Mouse (Mus musculus) left cerebral cortex, adult 11 months (tissue): ENCODE data around the gene Wwtr1.

Source experiments
- DNase-seq: peaks from one replicate; pipeline ENCODE4 v3.0.0; 2022; ENCODE audit warnings: low spot score

Wwtr1 gene

DNA sequence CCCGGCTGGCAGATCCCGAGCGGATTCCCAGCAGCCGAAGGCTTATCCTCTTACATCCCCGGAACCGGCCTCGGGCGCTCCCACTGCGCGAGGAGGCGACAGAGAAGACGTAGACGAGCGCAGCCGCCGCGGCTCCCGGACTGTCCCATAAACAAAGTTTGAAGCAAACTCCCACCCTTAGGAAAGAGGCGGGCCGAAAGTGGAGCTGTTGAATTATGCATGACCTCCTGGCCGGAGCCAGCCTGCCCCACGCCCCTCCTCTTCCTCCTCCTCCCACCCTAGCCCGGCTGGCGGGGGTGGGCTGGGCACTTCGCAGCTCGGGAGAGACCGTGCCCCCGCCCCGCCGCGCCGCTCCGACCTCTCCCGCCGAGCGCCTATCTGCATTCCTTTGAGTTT lies at the start of gene Wwtr1:
Gene Wwtr1 (minus strand): TSS at position 251 of the 396 bp plus-strand sequence.
- peak; percentile 28 for DNase-seq

GRCm38 (mm10) chr3:57619718-57620117 lies 44.0 kb upstream of the Wwtr1 start:
- DNase-seq: no peak

- no peak for DNase-seq
These were observed 39.9 kb upstream of the Wwtr1 start for GRCm38 (mm10) chr3:57615652-57616051.

- DNase-seq: no peak
These were observed 36.8 kb upstream of the Wwtr1 start for GRCm38 (mm10) chr3:57612430-57612997.

DNA sequence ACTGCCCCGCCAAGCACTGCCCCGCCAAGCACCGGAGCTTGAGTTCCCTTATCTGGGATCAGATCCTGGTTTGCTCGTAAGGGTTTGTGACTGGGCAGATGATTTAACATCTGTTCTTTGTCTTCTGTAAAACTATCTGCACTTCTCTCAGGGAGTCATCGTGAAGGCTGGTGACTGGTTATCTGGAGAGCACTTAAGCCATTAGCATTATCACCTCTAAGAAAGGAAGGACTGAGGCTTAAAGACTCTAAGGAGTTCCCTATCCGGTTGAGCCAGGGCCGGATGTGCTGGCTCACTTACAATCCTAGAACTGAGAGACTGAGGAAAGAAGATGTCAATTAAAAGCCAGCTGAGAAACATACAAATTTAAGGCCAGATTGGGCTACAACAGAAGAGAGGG lies 36.1 kb upstream of the Wwtr1 start:
- DNase-seq: no peak

DNA sequence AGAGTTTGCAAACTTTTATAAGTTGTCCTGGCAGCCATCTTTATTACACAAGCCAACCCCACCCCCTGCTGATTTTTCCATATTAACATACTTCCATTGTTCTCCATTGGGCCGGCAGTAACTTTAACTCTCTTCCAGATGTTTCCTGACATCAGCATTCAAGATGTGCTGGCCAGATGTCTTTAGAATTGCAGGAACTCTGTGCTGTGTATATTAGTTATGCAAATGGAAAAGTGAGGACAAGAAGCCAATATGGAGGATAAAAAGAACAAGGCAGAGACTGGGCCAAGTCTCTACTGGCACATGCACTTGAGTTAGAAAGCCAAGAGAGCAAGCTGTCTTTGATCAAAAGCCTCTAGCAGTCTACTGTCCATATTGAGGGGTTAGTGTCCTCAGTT lies 28.9 kb upstream of the Wwtr1 start:
- DNase-seq: no peak

- no peak for DNase-seq
These were observed 28.3 kb upstream of the Wwtr1 start for GRCm38 (mm10) chr3:57603891-57604617.

DNA sequence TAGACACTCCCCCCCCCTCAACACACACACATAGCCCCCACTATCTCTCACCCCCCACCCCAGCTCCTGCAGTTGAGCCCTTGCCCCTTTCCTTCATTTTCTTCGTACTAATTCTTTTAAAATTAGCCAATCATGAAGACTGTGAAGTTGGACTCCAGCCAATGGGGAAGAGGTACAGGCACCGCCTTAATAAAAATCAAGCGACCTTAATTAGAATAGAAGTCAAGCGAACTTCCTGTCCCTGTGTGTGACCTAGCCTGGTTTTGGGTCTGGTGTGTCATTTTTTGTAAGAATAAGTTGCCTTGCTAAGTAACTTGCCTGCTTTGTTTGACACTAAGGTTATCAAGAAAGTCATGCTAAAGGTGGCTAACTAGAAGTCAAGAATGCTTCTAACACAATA lies 26.9 kb upstream of the Wwtr1 start:
- no peak for DNase-seq

- DNase-seq: no peak
These were observed 20.9 kb upstream of the Wwtr1 start for GRCm38 (mm10) chr3:57596566-57596965.

DNA sequence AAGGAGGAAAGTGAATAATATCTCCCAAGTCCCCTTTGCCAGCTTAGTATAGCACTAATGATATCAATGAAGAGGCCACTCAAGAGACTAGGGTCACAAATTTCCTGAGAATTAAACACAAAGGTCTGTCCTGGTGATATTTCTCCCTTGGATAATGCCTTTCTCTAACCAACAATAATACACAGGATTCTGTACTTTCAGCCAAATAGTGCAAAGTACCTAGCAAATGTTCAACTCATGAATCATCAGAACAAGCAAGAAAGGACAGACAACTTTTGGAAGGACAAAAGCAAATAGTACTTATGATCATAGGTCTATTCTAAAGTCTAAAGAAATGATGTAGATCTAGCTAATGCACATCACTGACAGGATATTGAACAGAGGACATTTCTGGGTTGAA lies 19.8 kb upstream of the Wwtr1 start:
- no peak for DNase-seq

- no peak for DNase-seq
These were observed 10.3 kb upstream of the Wwtr1 start for GRCm38 (mm10) chr3:57585967-57586366.

GRCm38 (mm10) chr3:57583533-57583932 lies 7.8 kb upstream of the Wwtr1 start:
- no peak for DNase-seq

DNA sequence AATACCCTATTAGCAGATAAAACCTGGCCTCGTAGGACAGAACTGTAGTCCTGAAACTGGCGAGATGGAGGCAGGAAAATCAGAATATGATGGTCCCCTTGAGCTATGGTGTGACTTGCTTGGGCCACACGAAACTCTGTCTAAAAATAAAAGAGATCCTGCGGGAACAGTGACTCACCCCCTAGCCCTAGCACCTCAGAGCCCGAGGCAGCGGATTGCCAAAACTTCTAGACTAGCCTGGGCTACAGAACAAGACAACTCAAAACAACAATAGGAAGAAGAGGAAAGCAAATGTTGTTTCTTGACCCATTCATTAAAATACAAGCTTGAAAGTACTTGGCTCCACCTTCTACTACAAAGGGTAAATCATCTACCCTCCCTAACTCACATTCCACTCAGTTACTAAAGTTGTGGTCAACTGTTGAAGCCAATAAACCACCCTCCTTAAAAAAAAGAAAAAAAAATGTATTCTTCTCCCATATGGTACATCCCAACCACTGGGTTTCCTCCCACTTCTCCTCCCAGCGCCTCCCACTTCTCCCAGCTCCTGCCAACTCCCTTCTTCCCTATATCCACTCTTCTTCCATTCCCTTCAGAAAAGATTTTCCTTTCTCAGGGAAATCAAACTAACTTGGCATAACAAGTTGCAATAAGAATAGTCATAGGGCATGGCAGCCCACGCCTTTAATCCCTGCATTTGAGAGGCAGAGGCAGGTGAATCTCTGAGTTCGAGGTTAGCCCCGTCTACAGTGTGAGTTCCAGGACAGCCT lies 4.9 kb upstream of the Wwtr1 start:
- no peak for DNase-seq

- DNase-seq: no peak
These were observed 530 bp upstream of the Wwtr1 start for GRCm38 (mm10) chr3:57576056-57576824.

DNA sequence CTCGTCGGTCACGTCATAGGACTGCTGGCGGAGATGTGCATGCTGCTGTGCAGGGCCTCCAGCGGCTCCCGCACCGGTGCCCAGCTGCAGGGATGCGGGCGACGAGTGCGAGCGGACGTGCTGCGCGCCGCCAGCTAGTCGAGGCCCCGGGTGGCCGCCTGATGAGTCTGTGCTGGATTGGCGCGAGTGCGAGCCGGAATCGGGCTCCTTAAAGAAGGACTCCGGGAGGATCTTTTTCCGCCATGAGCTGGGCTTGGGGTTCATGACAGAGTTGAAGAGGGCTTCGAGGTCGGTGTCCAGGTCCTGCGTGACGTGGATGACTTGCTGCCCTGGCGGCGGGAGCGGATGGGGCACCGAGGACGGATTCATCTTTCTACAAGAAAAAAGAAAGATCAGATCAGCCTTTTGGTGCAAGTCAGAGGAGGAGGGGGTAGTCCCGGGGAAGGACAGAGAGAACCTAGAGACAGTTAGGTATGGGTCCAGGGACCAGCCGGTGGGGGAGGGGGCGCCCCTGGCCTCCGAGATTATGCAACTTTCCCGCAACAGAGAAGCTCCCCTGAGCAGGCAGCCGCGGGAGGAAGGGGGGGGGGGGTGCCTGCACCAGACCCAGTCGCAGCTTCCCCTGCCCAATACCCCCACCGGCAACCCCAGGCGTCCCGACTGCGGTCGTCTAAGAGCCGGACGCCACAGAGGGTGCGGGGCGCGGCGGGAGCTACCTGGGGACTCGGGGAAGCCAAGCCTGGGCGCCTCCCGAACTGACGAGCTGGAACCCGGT lies 638 bp downstream of the Wwtr1 start:
- no peak for DNase-seq

GRCm38 (mm10) chr3:57573898-57574570 lies 1.7 kb downstream of the Wwtr1 start:
- no peak for DNase-seq

GRCm38 (mm10) chr3:57572331-57572975 lies 3.3 kb downstream of the Wwtr1 start:
- no peak for DNase-seq

DNA sequence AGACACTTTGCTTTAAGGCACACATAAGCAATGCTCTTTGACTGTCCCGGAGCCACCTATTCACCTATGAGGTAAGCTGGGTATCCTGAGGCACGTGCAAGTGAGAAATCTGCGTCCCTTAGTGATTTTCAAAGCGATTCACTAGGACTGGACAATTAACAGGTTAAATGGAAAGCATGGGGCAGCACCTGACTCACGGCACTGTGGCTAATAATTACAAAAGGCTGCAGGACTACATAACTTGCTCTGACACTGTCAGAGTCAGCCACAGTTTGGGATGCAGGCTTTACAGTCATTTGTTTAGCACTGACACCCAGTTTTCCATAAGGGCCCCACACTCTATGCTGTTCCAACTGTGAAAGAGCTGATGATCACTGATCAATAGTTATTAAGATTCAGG lies 9.1 kb downstream of the Wwtr1 start:
- DNase-seq: no peak

DNA sequence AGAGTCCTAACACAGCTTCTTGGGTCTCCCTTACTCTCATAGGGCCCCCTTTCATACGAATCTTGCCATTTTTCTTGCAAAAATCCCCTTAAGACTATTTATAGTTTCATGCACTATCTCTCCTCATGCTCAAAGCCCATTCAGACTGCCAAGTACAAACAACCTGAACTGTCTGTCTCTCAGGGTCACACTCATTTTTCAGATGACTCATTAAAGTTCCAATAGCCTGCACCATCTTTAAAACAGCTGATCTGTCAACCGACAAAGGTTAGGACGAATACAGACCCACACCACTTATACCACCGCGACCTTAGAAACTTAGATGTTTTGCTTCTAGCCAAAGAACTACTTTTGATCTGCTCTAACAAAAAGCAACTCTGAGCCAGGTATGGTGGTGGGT lies 12.1 kb downstream of the Wwtr1 start:
- no peak for DNase-seq

DNA sequence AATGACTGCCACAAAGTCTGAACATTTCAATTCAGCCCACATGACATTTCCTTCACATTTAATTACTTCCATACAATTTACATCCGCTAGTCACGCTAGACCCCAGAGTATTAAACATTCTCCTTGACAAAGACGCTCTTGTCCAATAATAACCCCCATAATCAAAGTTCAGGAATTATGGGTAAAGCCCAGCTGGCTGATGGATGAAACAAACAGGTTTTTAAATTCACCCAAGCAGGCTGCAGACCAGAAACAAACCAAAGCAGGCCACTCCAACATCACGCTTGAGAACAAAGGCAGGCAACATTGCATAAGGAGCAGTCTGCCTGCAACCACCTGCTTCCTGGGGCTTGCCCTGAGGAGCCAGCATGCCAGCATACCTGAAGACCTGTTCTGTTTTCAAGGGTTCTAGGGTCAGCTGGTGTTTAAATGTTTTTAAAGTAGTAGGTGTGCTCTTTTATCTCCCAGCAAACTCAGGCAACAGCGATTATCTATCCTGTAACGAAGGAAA lies 12.7 kb downstream of the Wwtr1 start:
- no peak for DNase-seq
